Mouse (Mus musculus): ENCODE data around the gene Cul4a. TPM values are rescaled to one million over a fixed set of nuclear protein-coding genes. Genes with fewer than 3 reads are reported as not detected.
A peak's percentile ranks its signal among the peaks of the same experiment; 100 is the strongest.
"Not testable (repeated sequence)": the region's sequence is repeated elsewhere in the genome, so short reads cannot be mapped to it uniquely, and the experiment has no call there.

Gene Cul4a
- total and polyA plus RNA-seq, 2 experiments from 2014 or later = 59.4 to 101 TPM

DNA sequence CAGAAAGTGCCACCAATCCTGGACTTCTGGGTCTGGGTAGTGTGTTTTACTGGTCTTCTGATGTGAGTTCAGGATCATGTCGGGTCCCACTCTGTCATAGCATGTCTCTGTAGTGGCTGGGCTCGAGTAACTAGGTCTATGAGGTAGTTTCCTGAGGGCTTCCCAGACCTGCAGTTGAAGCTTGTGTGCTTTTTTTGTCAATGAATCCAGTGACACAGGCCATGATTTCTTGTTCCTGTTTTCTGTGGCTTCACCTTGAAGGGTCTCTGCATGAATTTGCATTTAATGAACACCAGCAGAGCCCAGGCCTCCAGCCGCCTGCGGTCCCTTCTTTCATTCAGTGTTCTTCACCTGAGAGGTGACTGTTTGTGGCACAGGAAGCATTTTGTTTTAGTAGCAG, 7.8 kb downstream of the Cul4a start:
- no peak for TF ChIP-seq CTCF (IDR thresholded peaks at IDR 0.05; ENCODE audit: low read depth)
- ATAC-seq = no peak
- Histone ChIP-seq H3K4me2 (ENCODE audit: low read depth) (no peak overlapping the region), H3K9ac (no peak overlapping the region), H3K9me3 (ENCODE audit: low read length) (no peaks in the 10 kb centered on the region), H3K27me3 (ENCODE audit: insufficient read depth, low read length) (no peaks in the 10 kb centered on the region), H3K27ac (ENCODE audit: low read depth, low read length) (no peak overlapping the region), H3K4me1 (ENCODE audit: insufficient read depth) (no peaks in the 10 kb centered on the region), H3K36me3 (ENCODE audit: insufficient read depth) (peaks cover 8% of the 10 kb centered on the region), H3K4me3 (ENCODE audit: low read depth, low read length) (no peak overlapping the region)
- WGBS = 90% methylated on average over 4 of the region's 4 CpGs
- DNase-seq = no peak

GRCm38 (mm10) chr8:13117096-13117495, 11.7 kb downstream of the Cul4a start:
- Histone ChIP-seq H3K27me3 (ENCODE audit: insufficient read depth, low read length) (no peaks in the 10 kb centered on the region), H3K4me3 (ENCODE audit: low read depth, low read length) (no peak overlapping the region), H3K27ac (ENCODE audit: low read depth, low read length) (no peak overlapping the region), H3K4me1 (ENCODE audit: insufficient read depth) (no peaks in the 10 kb centered on the region), H3K36me3 (ENCODE audit: insufficient read depth) (peaks cover 21% of the 10 kb centered on the region), H3K4me2 (ENCODE audit: low read depth) (no peak overlapping the region), H3K9me3 (ENCODE audit: low read length) (no peaks in the 10 kb centered on the region), H3K9ac (no peak overlapping the region)
- 92% methylated on average over 2 of the region's 2 CpGs for WGBS
- DNase-seq (no peak), ATAC-seq (no peak)
- TF ChIP-seq CTCF (IDR thresholded peaks at IDR 0.05; ENCODE audit: low read depth) = no peak

- no peak for ATAC-seq
- WGBS = 90% methylated on average over 3 of the region's 3 CpGs
- no peaks in the 10 kb centered on the region for H3K27me3 ChIP-seq (ENCODE audit: insufficient read depth, low read length)
Measured at GRCm38 (mm10) chr8:13118516-13118915, 13.1 kb downstream of the Cul4a start.

DNA sequence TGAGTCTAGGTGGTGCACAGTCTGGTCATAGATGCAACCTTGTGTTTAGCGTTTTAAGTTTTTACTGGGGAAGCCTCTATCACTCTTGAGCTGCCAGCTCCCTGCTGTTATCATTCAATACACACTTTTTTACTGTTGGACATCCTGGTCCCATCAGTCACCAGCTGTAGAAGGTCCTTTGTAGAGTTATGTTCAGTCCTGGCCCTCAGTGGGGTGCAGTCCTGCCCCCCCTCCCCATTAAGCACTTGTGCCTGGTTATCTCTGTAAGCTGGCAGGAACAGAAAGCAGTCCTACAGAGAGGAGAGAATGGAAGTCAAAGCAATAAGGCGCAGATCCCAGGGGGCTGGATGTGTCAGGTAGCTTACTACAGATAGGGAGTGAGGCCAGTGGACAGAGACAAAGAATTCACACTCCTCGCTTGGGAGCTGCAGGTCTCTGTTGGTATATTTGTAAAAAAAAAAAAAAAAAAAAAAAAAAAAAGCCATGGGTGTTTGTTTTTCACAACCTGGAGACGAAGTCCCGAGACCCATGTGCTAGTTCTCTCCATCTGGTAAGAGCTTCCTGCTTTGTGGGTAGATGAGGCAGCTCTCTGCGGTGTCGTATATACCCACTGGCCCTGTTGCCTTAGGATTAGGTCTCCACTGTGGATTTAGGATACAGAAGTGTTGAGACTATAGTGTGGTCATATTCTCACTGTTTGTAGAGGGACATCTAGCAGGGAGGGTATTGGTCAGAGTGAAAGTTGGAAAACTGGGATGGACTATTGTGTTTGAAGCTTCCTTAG, 15.7 kb downstream of the Cul4a start:
- no peak overlapping the region for H3K4me2 ChIP-seq (ENCODE audit: low read depth)
- 89% methylated on average over 7 of the region's 7 CpGs for WGBS

More at GRCm38 (mm10) chr8:13118516-13118915, 13.1 kb downstream of the Cul4a start:
- Histone ChIP-seq H3K4me1 (ENCODE audit: insufficient read depth) (no peaks in the 10 kb centered on the region), H3K4me3 (ENCODE audit: low read depth, low read length) (no peak overlapping the region), H3K36me3 (ENCODE audit: insufficient read depth) (peaks cover 21% of the 10 kb centered on the region), H3K27ac (ENCODE audit: low read depth, low read length) (no peak overlapping the region), H3K9ac (no peak overlapping the region), H3K9me3 (ENCODE audit: low read length) (no peaks in the 10 kb centered on the region), H3K4me2 (ENCODE audit: low read depth) (no peak overlapping the region)
- no peak for TF ChIP-seq CTCF (IDR thresholded peaks at IDR 0.05; ENCODE audit: low read depth)
- no peak for DNase-seq

DNA sequence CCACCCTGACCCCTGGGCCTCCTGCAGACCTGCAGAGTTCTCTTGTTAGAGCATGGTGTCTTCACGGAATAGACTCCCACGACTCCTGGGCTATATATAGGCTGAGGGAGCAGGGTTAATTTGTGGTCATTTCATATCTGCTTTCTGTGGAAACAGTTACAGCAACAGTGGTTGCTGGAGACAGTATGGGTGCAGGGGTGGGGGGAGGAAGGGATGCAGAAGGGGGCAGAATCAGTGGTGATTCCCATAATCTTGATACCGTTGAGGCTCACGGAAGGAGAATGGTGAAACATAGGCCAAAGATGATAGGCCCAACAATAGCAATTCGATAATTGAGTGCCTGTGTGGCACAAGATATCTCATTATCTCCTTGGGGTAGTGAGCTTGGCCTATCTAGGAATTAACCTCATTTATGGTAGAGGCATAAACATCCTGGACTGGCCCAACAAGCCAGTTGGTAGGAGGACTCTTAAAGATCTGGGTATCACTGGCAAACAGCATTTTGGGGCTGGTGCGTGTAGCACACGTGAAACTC, 17.5 kb downstream of the Cul4a start:
- Histone ChIP-seq H3K9ac (no peak overlapping the region), H3K4me2 (ENCODE audit: low read depth) (no peak overlapping the region), H3K36me3 (ENCODE audit: insufficient read depth) (peaks cover 58% of the 10 kb centered on the region), H3K27me3 (ENCODE audit: insufficient read depth, low read length) (no peaks in the 10 kb centered on the region), H3K27ac (ENCODE audit: low read depth, low read length) (no peak overlapping the region), H3K4me1 (ENCODE audit: insufficient read depth) (no peaks in the 10 kb centered on the region), H3K4me3 (ENCODE audit: low read depth, low read length) (no peak overlapping the region), H3K9me3 (ENCODE audit: low read length) (no peaks in the 10 kb centered on the region)
- 94% methylated on average over 7 of the region's 7 CpGs for WGBS
- DNase-seq = no peak
- TF ChIP-seq CTCF (IDR thresholded peaks at IDR 0.05; ENCODE audit: low read depth) = no peak
- no peak for ATAC-seq

More for the DNA sequence above, 15.7 kb downstream of the Cul4a start:
- no peak for TF ChIP-seq CTCF (IDR thresholded peaks at IDR 0.05; ENCODE audit: low read depth)
- no peak overlapping the region for H3K27ac ChIP-seq (ENCODE audit: low read depth, low read length)
- H3K27me3 ChIP-seq (ENCODE audit: insufficient read depth, low read length) = no peaks in the 10 kb centered on the region
- H3K9me3 ChIP-seq (ENCODE audit: low read length) = no peaks in the 10 kb centered on the region
- H3K4me1 ChIP-seq (ENCODE audit: insufficient read depth) = no peaks in the 10 kb centered on the region
- no peak overlapping the region for H3K4me3 ChIP-seq (ENCODE audit: low read depth, low read length)
- no peak for ATAC-seq
- DNase-seq = no peak
- H3K36me3 ChIP-seq (ENCODE audit: insufficient read depth) = peaks cover 44% of the 10 kb centered on the region
- no peak overlapping the region for H3K9ac ChIP-seq

DNA sequence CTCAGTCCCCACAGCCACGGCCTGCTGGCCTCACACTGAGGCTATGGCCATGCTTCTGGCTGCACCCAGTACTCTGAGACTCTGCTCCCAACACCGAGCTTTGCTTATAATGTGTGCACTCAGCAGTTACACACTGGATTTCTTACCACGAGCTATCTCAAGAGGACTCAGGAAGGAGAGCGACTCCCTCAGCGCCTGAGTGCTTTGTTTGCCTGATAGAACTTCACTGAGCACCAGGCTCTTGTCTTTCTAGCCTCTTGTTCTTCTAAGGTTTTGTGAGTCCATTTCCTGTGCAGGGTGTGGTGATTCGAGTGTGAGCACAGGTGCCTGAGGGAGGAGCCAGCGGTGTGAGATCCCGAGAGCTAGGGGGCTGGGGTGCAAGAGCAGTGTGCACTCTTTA, 19.5 kb downstream of the Cul4a start:
- H3K27me3 ChIP-seq (ENCODE audit: insufficient read depth, low read length) = no peaks in the 10 kb centered on the region
- WGBS = 96% methylated on average over 8 of the region's 8 CpGs
- H3K27ac ChIP-seq (ENCODE audit: low read depth, low read length) = no peak overlapping the region
- TF ChIP-seq CTCF (IDR thresholded peaks at IDR 0.05; ENCODE audit: low read depth) = no peak
- ATAC-seq = no peak
- H3K9me3 ChIP-seq (ENCODE audit: low read length) = no peaks in the 10 kb centered on the region
- no peak for DNase-seq
- no peak overlapping the region for H3K9ac ChIP-seq
- H3K4me2 ChIP-seq (ENCODE audit: low read depth) = no peak overlapping the region
- peaks cover 66% of the 10 kb centered on the region for H3K36me3 ChIP-seq (ENCODE audit: insufficient read depth)
- H3K4me3 ChIP-seq (ENCODE audit: low read depth, low read length) = no peak overlapping the region
- no peaks in the 10 kb centered on the region for H3K4me1 ChIP-seq (ENCODE audit: insufficient read depth)

- not testable (repeated sequence) for H3K4me1 ChIP-seq (ENCODE audit: insufficient read depth); H3K27me3 ChIP-seq (ENCODE audit: insufficient read depth, low read length); H3K9ac ChIP-seq; ATAC-seq; H3K4me2 ChIP-seq (ENCODE audit: low read depth); H3K27ac ChIP-seq (ENCODE audit: low read depth, low read length); H3K4me3 ChIP-seq (ENCODE audit: low read depth, low read length); H3K9me3 ChIP-seq (ENCODE audit: low read length)
- WGBS = 65% methylated on average over 9 of the region's 9 CpGs
- peak; percentile 54 for TF ChIP-seq CTCF (IDR thresholded peaks at IDR 0.05; ENCODE audit: low read depth)
- peaks cover 84% of the 10 kb centered on the region for H3K36me3 ChIP-seq (ENCODE audit: insufficient read depth)
- peak; percentile 68 for DNase-seq
Measured at GRCm38 (mm10) chr8:13132220-13132619, 26.8 kb downstream of the Cul4a start.

Data from forebrain, postnatal 0 days (tissue).